Comparison of ENCODE assay signal across 12 mouse cellular contexts in genomic region chr12:85604301-85604998, GRCm38 (mm10). TPM values are rescaled to one million over a fixed set of nuclear protein-coding genes. Genes with fewer than 3 reads are reported as not detected.
DNase-seq lines count a peak whose midpoint lies in the region; ATAC-seq and TF ChIP-seq lines count a peak whose summit lies in the region.
"Had no signal": no experiment of that assay in that cellular context is flagged by ENCODE, and none has a peak within 500 bp of the region (broad histone marks: within the 10 kb centered on the region; RNA-seq: fewer than 3 reads in every experiment).

No protein-coding gene starts in this region.

- TF ChIP-seq CTCF in kidney, postnatal 0 days (IDR thresholded peaks at IDR 0.05; ENCODE audit: low read depth): no peak
- no peak for TF ChIP-seq CTCF in forebrain, postnatal 0 days (IDR thresholded peaks at IDR 0.05; ENCODE audit: low read depth)

- no peak overlapping the region for H3K27ac ChIP-seq in kidney, postnatal 0 days
- no peak overlapping the region; the same call in 1 of the 2 replicates for H3K27ac ChIP-seq in kidney, embryonic 16.5 days (ENCODE audit: low read length)
- peak overlapping the region; percentile 1; the same call in 1 of the 2 replicates for H3K27ac ChIP-seq in neural tube, embryonic 15.5 days (replicated peaks)
- peak overlapping the region; percentile 65 for H3K27ac ChIP-seq in intestine, embryonic 16.5 days (ENCODE audit: low read length)
- no peak overlapping the region for H3K27ac ChIP-seq in forebrain, postnatal 0 days (ENCODE audit: low read depth, low read length)
- H3K27ac ChIP-seq: forebrain, embryonic 12.5 days had no signal

- no peaks in the 10 kb centered on the region for H3K27me3 ChIP-seq in kidney, postnatal 0 days (ENCODE audit: insufficient read depth, low read length)
- peaks cover 4% of the 10 kb centered on the region; the same call in 1 of the 2 replicates for H3K27me3 ChIP-seq in kidney, embryonic 16.5 days (ENCODE audit: insufficient read depth, low read length)
- no peaks in the 10 kb centered on the region for H3K27me3 ChIP-seq in neural tube, embryonic 15.5 days (replicated peaks)
- no peaks in the 10 kb centered on the region for H3K27me3 ChIP-seq in intestine, embryonic 16.5 days (replicated peaks; ENCODE audit: control insufficient read depth, insufficient read depth, low read length)
- no peaks in the 10 kb centered on the region for H3K27me3 ChIP-seq in forebrain, postnatal 0 days (ENCODE audit: insufficient read depth, low read length)

- no peaks in the 10 kb centered on the region for H3K9me3 ChIP-seq in kidney, postnatal 0 days (replicated peaks; ENCODE audit: low read length)
- no peaks in the 10 kb centered on the region for H3K9me3 ChIP-seq in kidney, embryonic 16.5 days (ENCODE audit: low read length)
- H3K9me3 ChIP-seq in neural tube, embryonic 15.5 days (replicated peaks): no peaks in the 10 kb centered on the region
- no peaks in the 10 kb centered on the region for H3K9me3 ChIP-seq in intestine, embryonic 16.5 days (ENCODE audit: control insufficient read depth, low read length)
- no peaks in the 10 kb centered on the region for H3K9me3 ChIP-seq in forebrain, postnatal 0 days (ENCODE audit: low read length)
- H3K9me3 ChIP-seq: forebrain, embryonic 12.5 days had no signal

- H3K9ac ChIP-seq in kidney, postnatal 0 days (ENCODE audit: low read depth, low read length): no peak overlapping the region
- H3K9ac ChIP-seq in kidney, embryonic 16.5 days (replicated peaks; ENCODE audit: low read length): no peak overlapping the region
- H3K9ac ChIP-seq in neural tube, embryonic 15.5 days (replicated peaks): no peak overlapping the region
- H3K9ac ChIP-seq in intestine, embryonic 16.5 days (ENCODE audit: low read depth, low read length): no peak overlapping the region
- H3K9ac ChIP-seq in forebrain, postnatal 0 days: no peak overlapping the region
- H3K9ac ChIP-seq: forebrain, embryonic 12.5 days had no signal

- ATAC-seq in kidney, postnatal 0 days (replicated peaks; ENCODE audit: low FRiP score, low read depth): no peak
- no peak for ATAC-seq in kidney, embryonic 16.5 days (ENCODE audit: low FRiP score, low TSS enrichment)
- no peak for ATAC-seq in neural tube, embryonic 15.5 days (ENCODE audit: low FRiP score)
- ATAC-seq in intestine, embryonic 16.5 days: peak; percentile 83
- ATAC-seq in forebrain, postnatal 0 days: no peak

- H3K36me3 ChIP-seq in kidney, postnatal 0 days (ENCODE audit: insufficient read depth, low read length): no peaks in the 10 kb centered on the region
- H3K36me3 ChIP-seq in kidney, embryonic 16.5 days (ENCODE audit: insufficient read depth, low read length): no peaks in the 10 kb centered on the region; the same call in 1 of the 2 replicates
- peaks cover 10% of the 10 kb centered on the region for H3K36me3 ChIP-seq in neural tube, embryonic 15.5 days
- H3K36me3 ChIP-seq in intestine, embryonic 16.5 days (ENCODE audit: control insufficient read depth, insufficient read depth, low read length): 0 out of 2 replicates have a peak, but pooled peaks cover 5% of the 10 kb centered on the region
- peaks cover 7% of the 10 kb centered on the region; the same call in 1 of the 2 replicates for H3K36me3 ChIP-seq in forebrain, postnatal 0 days (ENCODE audit: insufficient read depth)
- H3K36me3 ChIP-seq: forebrain, embryonic 12.5 days had no signal

- no peak overlapping the region for H3K4me2 ChIP-seq in kidney, postnatal 0 days (ENCODE audit: low read length)
- H3K4me2 ChIP-seq in kidney, embryonic 16.5 days (replicated peaks; ENCODE audit: low read depth, low read length): no peak overlapping the region
- no peak overlapping the region for H3K4me2 ChIP-seq in neural tube, embryonic 15.5 days
- H3K4me2 ChIP-seq in intestine, embryonic 16.5 days (ENCODE audit: low read depth, low read length): no peak overlapping the region
- H3K4me2 ChIP-seq in forebrain, postnatal 0 days (ENCODE audit: low read depth): no peak overlapping the region
- H3K4me2 ChIP-seq: forebrain, embryonic 12.5 days had no signal

- peak; percentile 74 for DNase-seq in kidney, postnatal 0 days (ENCODE audit: low spot score)
- no peak for DNase-seq in neural tube, embryonic 10.5 days (ENCODE audit: extremely low spot score, low spot score)
- no peak for DNase-seq in right cerebral cortex, adult 18-20 months
- no peak for DNase-seq in forebrain, postnatal 0 days
- no peak for DNase-seq in frontal cortex, adult 2 months (ENCODE audit: extremely low spot score in 1 of 2, low spot score in 1 of 2)
- DNase-seq: embryo, embryonic 11 days; gastrocnemius, postnatal 10 days; kidney, postnatal 36 days had no signal

- WGBS in kidney, postnatal 0 days: 57% methylated on average over 9 of the region's 9 CpGs
- WGBS in kidney, embryonic 16.5 days: 59% methylated on average over 9 of the region's 9 CpGs
- 51% methylated on average over 9 of the region's 9 CpGs for WGBS in neural tube, embryonic 15.5 days
- WGBS in intestine, embryonic 16.5 days: 36% methylated on average over 9 of the region's 9 CpGs
- 67% methylated on average over 9 of the region's 9 CpGs for WGBS in forebrain, postnatal 0 days

- H3K4me3 ChIP-seq in kidney, postnatal 0 days (replicated peaks; ENCODE audit: low read depth, low read length): no peak overlapping the region
- H3K4me3 ChIP-seq in kidney, embryonic 16.5 days (ENCODE audit: low read length): no peak overlapping the region
- H3K4me3 ChIP-seq in neural tube, embryonic 15.5 days (replicated peaks): no peak overlapping the region
- H3K4me3 ChIP-seq in intestine, embryonic 16.5 days (ENCODE audit: low read length): no peak overlapping the region
- no peak overlapping the region for H3K4me3 ChIP-seq in forebrain, postnatal 0 days (ENCODE audit: low read depth, low read length)
- H3K4me3 ChIP-seq: forebrain, embryonic 12.5 days had no signal

- peaks cover 2% of the 10 kb centered on the region; the same call in 1 of the 2 replicates for H3K4me1 ChIP-seq in kidney, postnatal 0 days (replicated peaks; ENCODE audit: insufficient read depth, low read length)
- H3K4me1 ChIP-seq in kidney, embryonic 16.5 days (ENCODE audit: insufficient read depth, low read length): peaks cover 36% of the 10 kb centered on the region
- H3K4me1 ChIP-seq in neural tube, embryonic 15.5 days: peaks cover 63% of the 10 kb centered on the region
- peaks cover 44% of the 10 kb centered on the region for H3K4me1 ChIP-seq in intestine, embryonic 16.5 days (ENCODE audit: control insufficient read depth, insufficient read depth, low read length)
- no peaks in the 10 kb centered on the region; the same call in 1 of the 2 replicates for H3K4me1 ChIP-seq in forebrain, postnatal 0 days (ENCODE audit: insufficient read depth)

RNA-seq across cellular contexts. Expression of gene Jdp2, which starts 5.6 kb away (rescaled TPM):
- 0.47 and 0.70 TPM in 2 replicates for polyA plus RNA-seq in kidney, postnatal 0 days (2015; fragmentation: Nextera tagmentation; extraction: Ambion mirVana)
- polyA plus RNA-seq in kidney, embryonic 16.5 days (2015; fragmentation: Nextera tagmentation; extraction: Ambion mirVana): 0.21 and 0.32 TPM in 2 replicates
- 0.68 and 0.69 TPM in 2 replicates for polyA plus RNA-seq in neural tube, embryonic 15.5 days (2015; fragmentation: Nextera tagmentation; extraction: Ambion mirVana)
- 0.26 and 0.27 TPM in 2 replicates for polyA plus RNA-seq in intestine, embryonic 16.5 days (2015; fragmentation: Nextera tagmentation; extraction: Ambion mirVana)
- 10.4 and 17.2 TPM in 2 replicates for total RNA-seq in forebrain, postnatal 0 days (2014; rRNA removed)
- polyA plus RNA-seq in forebrain, postnatal 0 days (2015; fragmentation: Nextera tagmentation; extraction: Ambion mirVana): 0.24 and 0.60 TPM in 2 replicates
- 45.8 and 51.8 TPM in 2 replicates for polyA plus RNA-seq in frontal cortex, adult 2 months (2012; rRNA removed)

Comparison
In these comparisons a context has a peak if more than half of its experiments do, and no peak if none do; other contexts are left out.
1. H3K27ac ChIP-seq: peak in neural tube, embryonic 15.5 days (single experiment) and intestine, embryonic 16.5 days (single experiment); none in kidney, postnatal 0 days (single experiment), kidney, embryonic 16.5 days (single experiment) and forebrain, postnatal 0 days (single experiment).
2. RNA of gene Jdp2, which starts 5.6 kb away (polyA plus RNA-seq): 45.8 to 51.8 TPM in frontal cortex, adult 2 months; 0.47 to 0.70 TPM in kidney, postnatal 0 days, 0.68 to 0.69 TPM in neural tube, embryonic 15.5 days, 0.21 to 0.32 TPM in kidney, embryonic 16.5 days, 0.26 to 0.27 TPM in intestine, embryonic 16.5 days and 0.24 to 0.60 TPM in forebrain, postnatal 0 days; every median in the first group is over 10 times any median in the second.